Mouse (Mus musculus): Measurements from ENCODE around the gene Wnk1.
A peak's percentile ranks its signal among the peaks of the same experiment; 100 is the strongest.

Gene Wnk1

DNA sequence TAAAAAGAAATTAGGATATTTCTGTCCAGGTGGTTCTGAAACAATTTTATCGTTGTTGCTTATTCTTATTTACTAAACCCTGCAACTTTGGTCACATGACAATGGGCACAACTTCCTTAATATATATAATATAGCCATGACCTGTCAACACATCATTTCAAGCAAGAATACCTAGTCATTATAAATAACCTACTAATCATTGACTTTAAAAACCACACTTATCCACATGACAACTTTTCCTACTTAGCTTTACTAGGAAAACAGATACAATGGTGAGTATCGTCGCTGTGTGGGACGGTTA is 2.0 kb upstream of the Wnk1 start:
- no peak for DNase-seq (ENCODE audit: low read depth, low spot score)

DNA sequence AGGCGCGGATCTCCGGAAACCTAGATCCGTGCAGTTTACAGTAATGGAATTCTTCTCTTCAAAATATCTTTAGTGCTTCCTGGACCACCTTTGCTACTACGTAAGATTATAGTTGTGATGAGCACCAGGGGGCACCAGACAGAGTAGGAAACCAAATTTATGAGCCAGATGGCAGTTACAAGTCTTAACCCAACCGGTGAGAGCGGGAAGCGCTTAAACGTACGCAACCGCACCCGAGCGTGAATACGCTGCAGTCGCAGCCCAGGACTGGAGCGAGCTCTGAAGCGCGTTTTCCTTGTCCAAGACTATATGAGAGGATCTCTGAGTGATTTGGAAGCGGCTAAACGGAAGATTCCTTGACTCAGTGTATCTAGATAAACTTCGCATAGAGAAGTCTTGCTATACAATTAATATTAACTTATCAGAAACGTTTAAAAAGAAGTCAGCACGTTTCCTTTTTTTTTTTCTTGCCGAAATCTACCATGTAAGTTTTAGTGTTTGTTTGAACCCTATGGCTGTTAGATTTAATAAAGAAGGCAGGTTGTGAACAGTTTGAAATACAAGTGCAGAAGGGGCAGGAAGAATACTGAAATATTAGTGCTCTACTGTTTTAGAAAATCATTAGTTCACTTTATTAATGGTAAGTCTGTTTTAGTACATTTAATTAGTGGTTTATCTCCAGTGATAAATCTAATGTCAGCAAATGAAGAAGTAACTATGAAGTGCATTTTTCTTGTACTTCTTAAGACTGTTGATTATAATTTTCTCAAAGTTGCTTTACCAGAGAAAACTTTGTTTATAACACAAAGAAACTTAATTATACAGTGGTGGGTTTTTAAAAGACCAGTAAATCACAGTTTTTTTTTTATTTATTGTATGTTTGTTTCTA is 1.4 kb upstream of the Wnk1 start:
- peak; percentile 95 for DNase-seq (ENCODE audit: low read depth, low spot score)

DNA sequence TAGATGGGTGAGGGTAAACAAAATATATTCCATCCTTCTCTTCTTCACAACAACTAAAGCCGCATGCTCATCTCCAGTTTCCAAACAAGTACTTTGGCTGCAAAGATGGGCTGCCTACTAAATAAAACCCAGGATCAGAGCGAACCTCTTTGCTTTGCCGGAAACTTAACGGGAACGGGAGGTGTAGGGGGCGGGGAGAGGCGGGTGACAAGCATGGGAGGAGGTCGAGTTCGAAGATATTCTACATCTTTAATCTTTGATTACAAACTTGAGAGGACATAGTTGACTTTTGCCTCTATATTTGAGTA is 738 bp upstream of the Wnk1 start:
- DNase-seq (ENCODE audit: low read depth, low spot score), result no peak

DNA sequence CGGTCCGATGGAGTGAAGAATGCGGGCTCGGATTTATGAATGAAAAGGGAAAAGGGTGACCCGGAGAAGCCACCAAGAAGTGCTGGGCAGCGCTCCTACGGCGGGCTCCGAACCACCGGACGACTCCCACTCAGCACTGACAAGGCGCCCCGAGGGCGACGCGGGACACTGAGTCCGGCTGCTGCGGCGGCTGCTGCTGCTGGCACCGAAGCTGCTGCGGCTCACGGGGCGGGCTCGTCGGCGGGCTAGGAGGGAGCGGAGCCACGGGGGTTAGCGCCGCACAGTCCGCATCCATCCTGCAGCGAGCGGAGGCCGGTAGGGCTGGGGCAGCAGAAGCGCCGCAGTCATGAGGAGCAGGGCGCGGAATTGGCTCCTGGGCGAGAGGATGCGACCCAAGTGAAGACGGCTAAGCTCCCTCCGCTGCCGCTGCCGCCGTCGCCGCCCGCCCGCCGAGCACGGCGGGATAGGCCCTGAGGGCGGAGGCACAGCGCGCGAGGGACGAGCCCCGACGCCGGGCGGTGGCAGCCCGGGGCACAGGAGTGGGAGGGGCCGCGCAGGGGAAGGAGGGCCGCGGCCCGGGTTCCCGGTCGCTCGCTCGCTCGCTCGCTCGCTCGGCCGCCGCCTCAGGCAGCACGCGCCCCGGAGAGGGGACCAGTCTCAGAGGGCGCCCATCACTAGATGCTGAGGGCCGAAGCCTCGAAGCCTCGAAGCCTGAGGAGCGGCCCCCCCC is 671 bp downstream of the Wnk1 start:
- DNase-seq (ENCODE audit: low read depth, low spot score), result no peak

DNA sequence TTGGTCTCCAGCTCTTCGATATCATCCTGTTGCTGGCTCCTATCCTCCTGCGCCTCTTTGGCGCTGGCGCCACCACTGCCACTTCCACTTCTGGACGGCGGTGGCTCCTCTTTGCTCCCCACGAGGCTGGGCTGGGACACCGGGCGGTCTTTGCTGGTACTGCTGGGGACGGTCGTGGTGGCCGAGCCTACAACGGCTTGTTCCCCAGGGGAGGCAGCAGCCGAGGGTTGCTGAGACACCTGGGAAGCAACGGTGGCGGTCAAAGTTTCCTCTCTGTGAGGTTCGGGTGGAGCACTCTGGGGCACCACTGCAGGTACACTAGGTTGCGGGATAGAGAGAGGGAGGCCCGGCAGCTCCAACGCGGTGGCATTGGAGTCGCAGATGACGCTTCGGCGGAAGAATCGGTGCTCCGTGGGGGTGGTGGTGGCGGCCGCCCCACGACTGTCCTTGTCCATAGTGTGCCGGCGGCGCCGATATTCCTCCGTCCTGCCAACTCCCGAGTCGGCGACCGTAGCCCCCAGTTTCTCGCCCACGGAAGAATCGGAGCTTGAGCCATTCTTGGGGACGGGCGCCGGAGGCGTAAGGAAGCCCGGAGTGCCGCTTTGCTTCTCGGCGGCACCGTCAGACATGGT is 1.4 kb downstream of the Wnk1 start:
- DNase-seq (ENCODE audit: low read depth, low spot score), result peak; percentile 78

DNA sequence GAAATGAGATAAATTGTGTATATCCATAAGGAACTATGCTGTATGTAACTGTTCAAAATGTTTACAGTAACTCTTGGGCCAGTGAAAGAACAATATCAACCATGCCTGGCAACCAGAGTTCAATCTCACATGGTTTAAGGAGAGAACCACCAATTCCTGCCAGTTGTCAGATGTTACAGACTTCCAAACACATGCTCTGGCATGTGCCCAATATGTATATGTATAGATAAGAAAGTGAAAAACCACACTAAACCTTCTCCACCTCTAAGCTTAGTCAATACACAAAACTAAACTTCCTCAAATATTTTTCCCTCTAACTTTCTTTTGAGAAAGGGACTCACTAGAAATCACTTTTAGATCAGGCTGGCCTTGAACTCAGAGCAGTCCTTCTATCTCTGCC is 13.9 kb downstream of the Wnk1 start:
- no peak for DNase-seq (ENCODE audit: low read depth, low spot score)

DNA sequence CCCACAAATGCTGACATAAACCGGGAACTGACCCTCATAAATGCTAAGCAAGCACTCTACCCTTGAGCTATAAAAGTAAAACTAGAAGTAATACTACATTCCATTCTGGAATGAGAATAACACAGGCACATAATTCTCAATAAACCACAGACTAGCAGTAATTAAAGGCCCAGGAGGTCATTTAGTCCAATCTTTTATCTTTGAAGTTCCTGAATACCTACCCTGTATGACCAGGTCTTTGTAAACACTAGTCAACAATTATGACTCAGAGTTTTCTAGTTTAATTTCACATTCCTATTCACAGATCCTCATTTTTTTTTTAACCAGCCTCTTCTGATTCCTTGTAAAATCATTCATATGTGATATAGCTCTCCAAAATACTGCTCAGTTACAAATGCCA is 14.7 kb downstream of the Wnk1 start:
- no peak for DNase-seq (ENCODE audit: low read depth, low spot score)

DNA sequence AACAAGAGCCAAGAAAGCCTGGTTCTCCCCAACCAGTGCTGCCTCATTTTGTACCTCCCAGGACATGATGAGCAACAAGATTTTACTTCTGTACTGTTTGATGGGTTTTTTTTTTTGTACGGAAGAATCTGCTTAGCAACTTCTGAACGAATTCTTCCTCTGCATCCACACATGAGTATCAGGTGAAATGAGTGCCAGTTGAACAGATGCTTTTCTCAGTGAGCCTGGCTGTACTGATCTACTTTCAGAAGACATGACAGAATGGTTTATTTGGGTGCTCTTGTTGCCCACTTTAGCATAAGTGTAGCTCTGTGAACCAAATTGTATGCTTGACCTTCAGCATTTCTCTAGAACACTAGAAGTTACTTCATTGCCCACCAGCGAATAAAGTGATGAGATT is 16.4 kb downstream of the Wnk1 start:
- DNase-seq (ENCODE audit: low read depth, low spot score), result no peak

DNA sequence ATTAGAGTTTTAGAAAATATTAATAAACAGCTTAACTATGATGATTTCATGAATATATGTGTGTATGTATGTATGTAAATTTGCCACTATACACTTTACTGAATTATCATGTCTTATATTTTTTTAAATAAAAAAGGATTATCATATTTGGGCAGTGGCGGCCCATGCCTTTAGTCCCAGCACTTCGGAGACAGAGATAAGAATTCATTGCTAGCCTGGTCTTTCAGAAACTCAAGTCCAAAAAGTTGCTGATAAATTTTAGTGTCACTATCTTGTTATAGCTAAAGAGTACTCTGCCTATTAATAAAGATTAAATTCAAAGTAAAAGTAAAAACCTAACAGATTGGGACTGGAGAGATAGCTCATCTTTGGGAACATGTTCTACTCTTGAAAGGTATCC is 18.8 kb downstream of the Wnk1 start:
- DNase-seq (ENCODE audit: low read depth, low spot score), result no peak

DNA sequence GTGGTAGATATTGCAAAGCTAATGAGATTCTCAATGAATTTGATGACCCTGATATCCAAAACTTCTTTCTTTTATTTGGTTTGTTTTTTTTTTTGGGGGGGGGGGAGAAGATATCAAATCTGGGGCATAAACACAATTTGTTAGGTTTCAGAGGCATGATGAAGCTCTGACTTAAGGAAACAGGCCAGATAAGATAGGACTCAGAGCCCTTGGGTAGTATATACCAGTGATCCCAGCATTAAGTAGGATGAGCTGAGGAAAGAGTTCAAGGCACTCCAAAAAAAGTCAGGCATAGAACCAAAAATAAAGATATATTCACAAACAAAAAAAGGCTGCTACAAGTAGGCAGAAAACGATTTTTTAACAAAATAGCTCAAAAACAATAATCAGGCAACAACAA is 25.3 kb downstream of the Wnk1 start:
- DNase-seq (ENCODE audit: low read depth, low spot score), result no peak

DNA sequence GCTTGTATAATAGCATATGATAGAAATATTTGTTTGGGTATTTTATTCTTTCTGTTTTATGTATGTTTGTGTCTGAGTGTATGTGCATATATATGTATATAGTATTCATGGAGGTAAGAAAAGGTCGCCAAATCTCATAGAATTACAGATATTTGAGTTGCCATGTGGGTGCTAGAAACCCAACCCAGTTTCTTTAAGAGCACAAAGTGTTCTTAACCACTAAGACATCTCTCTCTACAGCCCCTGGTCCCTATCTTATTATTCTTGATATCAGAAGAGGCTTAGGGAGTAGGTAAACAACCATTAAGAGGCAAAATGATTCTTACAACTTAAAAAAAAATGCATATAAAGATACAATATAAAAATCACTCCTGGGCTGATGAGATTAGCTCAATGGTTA is 27.0 kb downstream of the Wnk1 start:
- DNase-seq (ENCODE audit: low read depth, low spot score), result no peak

DNA sequence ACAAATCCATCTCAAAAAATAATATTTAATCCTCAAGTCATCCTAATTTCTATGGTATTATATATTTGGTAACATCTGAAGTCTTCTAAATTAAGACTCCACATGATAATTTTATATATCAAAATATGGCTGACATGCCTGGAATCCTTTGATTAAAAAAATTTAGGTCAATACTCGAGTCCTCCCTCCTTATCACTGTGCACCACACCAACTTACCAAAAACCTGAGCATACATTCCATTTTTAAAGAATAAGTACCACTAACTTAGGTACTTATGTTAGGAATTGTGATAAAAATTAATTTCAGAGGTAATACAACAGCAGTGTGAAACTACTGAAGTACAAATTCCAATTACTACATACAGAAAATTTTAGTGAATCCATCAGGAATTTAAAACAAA is 27.5 kb downstream of the Wnk1 start:
- DNase-seq (ENCODE audit: low read depth, low spot score), result no peak

DNA sequence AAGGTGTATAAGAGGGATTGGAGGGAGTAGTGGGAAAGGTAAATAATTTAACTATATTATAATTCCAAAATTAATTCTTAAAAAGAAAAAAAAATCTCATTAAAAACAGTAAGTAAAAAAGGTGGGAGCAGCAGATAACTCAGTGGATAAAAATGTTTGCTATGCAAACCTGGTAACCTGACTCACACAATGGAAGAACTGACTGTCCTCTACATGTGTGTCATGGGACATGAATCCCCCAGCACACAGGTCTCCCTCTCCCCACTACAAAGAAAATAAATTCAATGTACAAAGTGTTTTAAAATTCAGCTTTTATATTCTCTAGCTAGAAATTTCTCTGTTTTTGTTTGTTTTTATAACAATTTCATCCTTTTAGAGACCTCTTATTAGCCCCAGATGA is 27.9 kb downstream of the Wnk1 start:
- DNase-seq (ENCODE audit: low read depth, low spot score), result no peak

DNA sequence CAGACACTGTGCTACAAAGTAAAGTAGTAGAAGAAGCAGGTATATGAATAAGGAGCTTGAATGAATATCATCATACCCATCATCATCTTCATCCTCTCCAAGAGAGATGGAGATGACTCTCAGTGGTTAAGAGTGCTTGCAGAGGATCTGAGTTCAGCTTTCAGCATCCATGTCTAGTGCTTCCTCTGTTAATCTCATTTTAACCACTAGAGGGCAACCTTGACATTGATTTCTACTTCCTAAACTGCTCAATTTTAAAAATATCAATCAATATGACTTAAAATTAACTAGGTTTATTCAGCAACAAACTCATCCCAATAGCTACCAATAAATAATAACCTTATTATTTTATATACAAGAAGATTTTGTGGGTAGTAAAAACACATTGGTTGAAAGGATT is 36.8 kb downstream of the Wnk1 start:
- peak; percentile 54 for DNase-seq (ENCODE audit: low read depth, low spot score)

DNA sequence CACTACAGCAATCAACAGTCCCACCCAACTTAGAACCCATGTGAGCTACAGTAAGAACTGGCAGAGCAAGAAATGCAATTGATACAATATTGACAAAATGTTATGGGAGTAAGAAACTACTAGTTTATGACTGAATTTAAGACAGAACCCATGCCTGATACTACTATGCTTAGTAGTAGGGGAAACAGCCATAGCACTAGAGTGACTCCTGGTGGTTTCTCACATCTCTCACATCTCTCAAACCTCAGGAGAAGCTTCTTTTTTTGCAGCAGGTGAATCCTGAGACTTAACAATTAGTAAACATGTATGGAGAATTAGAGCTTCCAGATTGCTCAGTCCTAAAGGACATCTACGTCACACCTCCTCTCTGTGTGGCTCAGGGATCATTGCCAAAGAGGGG is 42.0 kb downstream of the Wnk1 start:
- no peak for DNase-seq (ENCODE audit: low read depth, low spot score)

DNA sequence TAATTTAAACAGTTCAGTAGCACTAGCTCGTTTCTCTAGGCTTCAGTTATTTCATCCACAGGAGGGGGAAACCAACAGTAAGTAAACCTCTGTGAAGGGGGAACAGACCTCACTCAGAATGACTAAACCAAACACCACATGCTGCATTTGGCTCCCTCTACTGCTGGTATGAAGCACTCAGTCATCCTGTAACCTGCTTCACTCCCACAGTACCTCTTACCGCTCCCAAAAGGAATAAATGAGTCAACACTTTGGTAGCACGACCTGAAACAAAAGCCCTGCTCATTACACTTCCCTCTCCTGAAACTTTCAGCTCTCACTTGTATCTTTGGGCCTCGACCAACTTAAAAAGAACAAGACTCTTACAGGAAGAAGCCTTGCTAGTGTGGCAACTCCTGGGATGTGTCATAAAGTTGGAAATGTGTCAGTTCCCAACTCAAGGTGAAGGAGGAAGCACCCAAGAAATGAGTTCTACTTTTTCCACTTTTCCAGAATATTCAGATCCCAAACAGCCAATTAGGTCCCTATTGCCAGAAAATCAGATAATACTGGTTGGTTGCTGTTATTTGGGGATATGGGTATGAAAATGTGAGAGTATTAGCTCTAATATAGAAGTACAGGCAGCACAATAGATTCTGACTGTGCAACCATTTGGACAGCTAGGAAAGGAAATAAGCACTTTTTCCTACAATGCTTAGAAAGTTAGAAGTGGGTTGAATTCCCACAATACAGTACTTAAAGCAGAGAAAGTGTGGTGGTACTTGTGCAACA is 114.1 kb downstream of the Wnk1 start:
- peak; percentile 55 for DNase-seq (ENCODE audit: low read depth, low spot score)

DNA sequence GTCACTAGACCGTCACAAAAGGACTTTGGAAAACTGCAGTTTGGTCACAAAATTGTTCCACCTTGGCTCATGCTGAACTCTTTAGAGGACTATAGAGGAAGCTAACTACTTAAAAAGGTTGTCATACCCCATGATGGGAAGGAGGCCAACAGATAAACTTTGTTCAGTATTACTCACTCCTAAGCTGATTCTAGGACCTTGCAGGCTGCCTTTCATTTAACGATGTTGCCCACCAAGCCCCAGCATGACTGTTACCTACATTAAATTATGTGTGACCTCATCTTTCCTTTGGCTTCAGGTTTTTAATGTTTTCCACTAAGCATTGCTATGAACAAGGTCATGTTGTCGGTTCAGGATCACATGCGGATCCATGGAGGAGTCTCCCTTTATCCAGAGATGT is 115.9 kb downstream of the Wnk1 start:
- no peak for DNase-seq (ENCODE audit: low read depth, low spot score)

DNA sequence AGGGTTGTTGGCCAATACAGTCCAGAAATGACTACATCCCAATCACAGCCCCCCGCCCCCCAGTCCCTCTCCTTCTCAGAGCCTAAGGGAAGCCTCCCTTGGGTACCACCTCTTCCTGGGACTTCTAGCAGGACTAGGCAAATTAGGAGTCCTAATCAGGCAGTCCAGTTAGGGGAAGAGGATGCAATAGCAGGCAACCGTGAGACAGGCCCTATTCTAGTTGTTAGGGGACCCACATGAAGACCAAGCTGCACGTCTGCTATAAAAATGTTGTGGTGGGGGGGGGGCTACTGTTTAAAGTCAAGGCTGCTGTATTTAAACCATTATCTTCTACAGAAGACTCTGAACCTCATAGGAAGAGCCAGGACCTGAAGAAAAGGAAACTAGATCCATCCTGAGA is 116.3 kb downstream of the Wnk1 start:
- no peak for DNase-seq (ENCODE audit: low read depth, low spot score)

DNA sequence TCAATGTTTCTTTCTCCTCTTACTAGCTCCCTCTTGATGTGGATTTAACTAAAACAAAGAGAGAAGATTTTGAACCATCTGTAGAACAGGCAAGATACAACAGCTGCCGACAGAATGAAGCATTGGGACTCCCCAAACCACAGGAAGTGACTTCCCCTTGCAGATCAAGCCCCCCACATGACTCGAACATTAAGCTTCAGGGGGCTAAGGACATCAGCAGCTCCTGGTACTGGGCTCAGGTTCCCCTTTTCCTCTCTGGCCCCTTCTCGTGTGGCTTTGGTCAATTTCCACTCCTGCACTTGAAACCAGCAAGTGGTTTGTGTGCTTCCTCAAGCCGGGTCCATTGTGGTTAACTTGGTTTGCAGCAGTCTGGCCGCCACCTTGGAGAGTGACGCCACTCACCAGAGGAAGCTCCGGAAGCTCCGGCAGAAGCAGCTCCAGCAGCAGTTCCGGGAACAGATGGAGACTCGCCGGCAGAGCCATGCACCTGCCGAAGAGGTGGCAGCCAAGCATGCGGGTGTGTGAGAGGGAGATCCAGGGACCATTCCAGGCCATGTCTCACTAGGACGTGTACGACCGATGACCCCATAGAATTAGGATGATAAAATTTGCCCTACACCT is 119.8 kb downstream of the Wnk1 start:
- DNase-seq (ENCODE audit: low read depth, low spot score), result peak; percentile 61

DNA sequence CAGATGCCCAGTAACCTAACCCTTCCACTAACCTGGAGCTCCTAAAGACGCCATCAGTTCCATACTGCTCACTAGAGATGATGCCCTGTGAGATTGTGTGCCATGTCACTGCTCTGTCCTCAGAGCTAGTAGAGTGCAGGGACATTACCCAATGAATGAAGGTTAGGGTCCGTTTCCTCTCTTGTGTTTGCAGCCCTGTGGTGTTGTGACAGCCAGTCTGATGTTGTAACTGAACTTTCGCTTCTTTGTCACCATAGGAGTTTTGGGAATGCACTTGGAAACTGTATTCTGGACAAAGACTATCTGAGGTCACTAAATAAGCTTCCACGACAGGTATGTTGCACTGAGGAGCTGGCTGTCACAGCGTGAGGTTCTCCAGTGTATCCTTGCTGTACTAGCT is 122.8 kb downstream of the Wnk1 start:
- DNase-seq (ENCODE audit: low read depth, low spot score), result no peak

DNA sequence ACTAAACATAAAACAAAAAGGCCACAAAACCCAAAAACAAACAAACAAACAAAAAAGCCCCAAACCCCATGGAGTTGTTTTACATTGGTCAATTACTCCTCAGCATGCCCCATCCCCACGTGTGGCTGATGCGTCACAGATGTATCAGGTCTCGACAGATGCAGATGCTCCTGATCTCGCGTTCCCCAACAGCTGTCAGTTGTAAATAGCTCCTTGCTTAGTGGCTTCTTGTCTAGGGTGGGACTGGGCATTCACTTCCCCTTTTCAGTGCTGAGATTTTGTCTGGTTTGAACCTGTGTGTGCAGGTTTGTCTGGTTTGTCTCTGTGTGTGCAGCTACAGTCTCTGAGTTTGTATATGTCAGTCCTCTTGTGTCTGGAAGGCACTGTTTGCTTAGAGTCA is 126.4 kb downstream of the Wnk1 start:
- peak; percentile 18 for DNase-seq (ENCODE audit: low read depth, low spot score)

DNA sequence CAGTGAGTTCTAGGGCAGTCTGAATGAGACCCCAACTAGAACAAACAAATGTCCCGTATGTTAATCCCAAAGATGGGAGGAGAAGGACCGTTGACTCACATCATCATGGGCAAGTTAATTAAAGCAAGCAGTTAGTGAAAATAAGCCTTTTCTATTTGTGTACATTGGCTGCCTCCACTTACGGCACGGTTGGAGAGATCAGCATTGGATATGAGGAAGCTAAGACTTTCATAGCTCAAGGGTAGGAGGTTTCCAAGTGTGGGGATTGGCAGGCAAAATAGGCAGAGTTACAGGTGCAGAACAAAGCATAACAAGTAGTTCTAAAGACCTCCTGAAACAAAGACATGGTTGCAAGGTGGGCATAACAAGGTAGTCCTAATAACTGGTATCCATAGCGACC is 133.0 kb downstream of the Wnk1 start:
- DNase-seq (ENCODE audit: low read depth, low spot score), result no peak
